Mouse (Mus musculus): ENCODE results near the gene Dchs2. TPM values are rescaled to one million over a fixed set of nuclear protein-coding genes. Genes with fewer than 3 reads are reported as not detected.
A peak's percentile ranks its signal among the peaks of the same experiment; 100 is the strongest.
"Not testable (repeated sequence)": the region's sequence is repeated elsewhere in the genome, so short reads cannot be mapped to it uniquely, and the experiment has no call there.

The Dchs2 gene
- 1 to 10 TPM; 5.3 to 7.7 TPM for total RNA-seq (2021)

DNA sequence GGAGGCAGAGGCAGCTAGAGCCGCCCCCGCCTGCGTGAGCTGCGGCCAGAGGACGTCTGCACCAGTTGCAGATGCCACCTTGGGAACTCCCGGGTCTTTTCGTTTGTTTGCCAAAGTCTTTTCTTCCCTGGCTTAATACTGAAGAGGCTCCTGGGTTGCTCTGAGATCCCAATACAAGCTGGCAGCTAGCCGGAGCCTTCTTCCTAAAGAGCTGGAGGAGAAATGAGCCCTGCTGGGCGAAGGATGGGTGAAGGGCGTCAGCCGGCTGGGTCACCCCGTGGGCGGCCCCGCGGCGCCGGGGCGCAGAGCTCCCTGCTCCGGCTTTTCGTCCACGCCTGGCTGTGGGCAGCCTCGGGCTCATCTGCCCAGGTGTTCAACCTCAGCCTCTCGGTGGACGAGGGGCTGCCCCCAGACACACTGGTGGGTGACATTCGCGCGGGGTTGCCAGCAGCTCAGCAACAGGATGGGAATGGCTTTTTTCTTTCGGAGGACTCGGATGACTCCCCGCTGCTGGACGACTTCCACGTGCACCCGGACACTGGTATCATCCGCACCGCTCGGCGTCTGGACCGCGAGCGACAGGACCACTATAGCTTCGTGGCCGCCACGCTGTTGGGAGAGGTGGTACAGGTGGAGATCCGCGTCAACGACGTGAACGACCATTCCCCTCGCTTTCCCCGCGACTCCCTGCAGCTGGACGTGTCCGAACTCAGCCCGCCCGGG lies at the start of gene Dchs2:
Dchs2 (plus strand) TSS at position 223 of the 723 bp plus-strand sequence.
- DNase-seq: peak; percentile 11
- intact Hi-C loops (cut with DNase I): no loop called here

- intact Hi-C loops (cut with DNase I): no loop called here
- DNase-seq: peak; percentile 61
Measured at GRCm38 (mm10) chr3:83080567-83081055, 47.1 kb upstream of the Dchs2 start.

- intact Hi-C loops (cut with DNase I): no loop called here
- no peak for DNase-seq
Measured at GRCm38 (mm10) chr3:83097586-83097985, 30.2 kb upstream of the Dchs2 start.

DNA sequence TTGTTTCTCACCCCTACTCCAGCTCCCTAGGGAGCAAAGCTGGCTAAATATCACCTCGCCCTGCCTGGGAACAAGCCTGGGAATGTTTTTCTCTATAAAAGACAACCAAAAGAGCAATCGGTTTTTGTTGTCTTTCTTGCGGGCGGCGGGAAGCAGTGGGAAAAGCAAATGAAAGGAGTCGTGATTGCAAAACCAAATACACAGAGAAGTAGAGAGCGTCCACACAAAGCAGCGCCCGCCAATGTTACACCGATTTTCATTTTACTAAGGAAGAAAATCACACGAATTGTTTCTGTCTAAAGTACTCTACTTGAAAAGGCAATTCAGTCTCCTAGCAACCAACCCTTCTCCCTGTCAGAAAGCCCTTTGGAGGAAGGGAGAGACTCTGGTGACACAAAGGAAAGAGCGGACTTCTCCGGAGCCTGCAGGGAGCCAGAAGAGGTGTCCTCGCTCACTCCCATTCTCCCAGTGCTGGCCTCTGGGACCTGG lies 29.2 kb upstream of the Dchs2 start:
- intact Hi-C loops (cut with DNase I): no loop called here
- DNase-seq: no peak

DNA sequence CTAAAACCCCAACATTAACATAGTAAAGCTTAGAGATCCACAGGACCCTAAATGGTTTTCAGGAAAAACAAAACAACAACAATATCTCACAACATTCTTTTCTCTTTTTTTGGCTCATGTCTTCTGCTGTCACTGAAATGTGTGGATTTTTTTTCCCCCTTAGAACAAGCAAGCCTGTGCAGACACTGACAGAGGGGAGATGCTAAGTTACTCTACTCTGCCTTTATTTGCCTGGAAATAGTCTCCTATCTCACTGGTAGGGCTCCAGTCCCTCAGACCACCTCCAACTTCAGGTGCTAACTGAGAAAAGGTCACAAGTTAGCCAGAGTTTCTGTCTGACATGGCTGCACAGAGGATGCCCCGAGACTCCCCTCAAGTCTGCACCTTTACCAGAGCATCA lies 28.6 kb upstream of the Dchs2 start:
- intact Hi-C loops (cut with DNase I): no loop called here

GRCm38 (mm10) chr3:83099651-83100050 lies 28.1 kb upstream of the Dchs2 start:
- DNase-seq: no peak
- intact Hi-C loops (cut with DNase I): no loop called here

More for the DNA sequence above, 28.6 kb upstream of the Dchs2 start:
- no peak for DNase-seq

DNA sequence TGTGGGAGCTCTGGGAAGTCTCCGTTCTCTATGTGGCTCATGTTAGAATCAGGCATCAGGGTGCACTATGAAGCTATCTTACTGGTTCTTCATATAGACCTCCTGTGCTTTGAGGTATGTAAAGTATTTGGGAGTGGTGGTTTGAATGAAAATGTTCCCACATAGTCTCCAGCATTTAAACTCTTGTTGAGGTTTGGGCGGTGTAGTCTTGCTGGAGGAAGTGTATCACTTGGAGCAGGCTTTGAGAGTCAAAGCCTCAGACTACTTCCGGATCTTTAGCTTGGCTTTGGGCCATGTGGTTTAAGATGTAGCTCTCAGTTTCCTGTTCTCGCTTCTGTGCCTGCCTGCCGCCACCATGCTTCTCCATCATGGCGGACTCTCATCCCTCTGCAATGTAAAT lies 25.5 kb upstream of the Dchs2 start:
- no peak for DNase-seq
- intact Hi-C loops (cut with DNase I): no loop called here

- intact Hi-C loops (cut with DNase I): loop anchor here (5.0 to 10.0 kb wide), 2 partner anchors 115 to 162 kb away; no protein-coding TSS in a partner anchor
- DNase-seq: no peak
Measured at GRCm38 (mm10) chr3:83110163-83110562, 17.6 kb upstream of the Dchs2 start.

DNA sequence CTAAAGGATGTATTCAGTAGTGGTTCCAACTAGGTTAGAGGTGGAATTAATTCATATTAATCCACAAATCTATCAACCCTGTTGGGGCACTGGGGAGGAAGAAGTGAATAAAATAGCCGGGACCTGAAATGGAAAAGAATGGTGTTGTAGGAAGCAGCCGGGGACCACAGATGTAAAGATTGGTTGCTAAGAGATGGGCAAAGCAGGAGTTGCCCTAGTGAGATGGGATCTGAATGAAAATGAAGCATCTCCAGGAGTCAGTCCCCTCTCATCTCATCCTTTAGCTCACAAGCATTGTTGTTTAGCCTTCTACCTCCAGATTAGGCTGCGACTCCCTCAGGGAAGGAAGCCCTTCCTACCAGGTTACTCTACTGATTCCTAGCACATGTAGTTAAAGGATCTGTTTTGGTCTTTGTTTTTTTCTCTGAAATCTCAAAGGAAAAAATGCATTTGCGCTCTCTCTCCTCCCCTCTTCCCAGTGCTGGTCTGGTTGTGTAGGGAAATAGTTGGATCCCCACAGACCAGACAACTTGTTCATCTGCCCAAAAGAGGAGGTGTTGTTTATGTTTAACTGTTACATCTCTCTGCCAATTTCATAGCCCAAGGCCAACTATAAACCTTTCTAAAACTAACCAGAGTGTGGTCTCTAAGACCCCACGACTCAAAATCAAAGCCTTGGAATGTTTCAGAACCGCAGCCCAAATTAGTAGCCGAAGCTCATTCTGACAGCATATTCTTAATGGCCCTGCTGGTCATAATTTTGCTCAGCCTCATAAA lies 16.1 kb upstream of the Dchs2 start:
- DNase-seq: no peak
- intact Hi-C loops (cut with DNase I): loop anchor here (5.0 to 10.0 kb wide), 2 partner anchors 113 to 161 kb away; no protein-coding TSS in a partner anchor

DNA sequence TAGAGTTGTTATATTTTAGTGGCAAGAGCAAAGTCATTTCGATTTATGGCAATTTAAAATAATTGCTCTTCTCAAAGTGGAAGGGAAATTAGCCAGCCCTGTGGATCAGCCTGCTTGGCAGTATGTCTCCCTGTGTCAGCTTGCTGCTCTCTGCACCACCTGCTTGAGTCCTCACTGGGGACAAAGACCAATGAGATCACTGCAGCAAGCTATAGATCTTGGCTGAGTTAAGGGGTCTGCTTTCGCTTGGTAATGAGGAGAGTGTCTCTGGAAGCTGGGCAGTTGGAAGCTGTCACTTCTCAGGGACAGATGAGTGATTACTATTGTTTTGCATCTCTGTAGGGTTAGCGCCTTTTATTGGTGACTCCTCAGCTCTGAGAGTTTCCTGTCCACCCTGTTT lies 14.9 kb upstream of the Dchs2 start:
- intact Hi-C loops (cut with DNase I): loop anchor here (5.0 to 10.0 kb wide), 2 partner anchors 112 to 159 kb away; no protein-coding TSS in a partner anchor
- DNase-seq: no peak

DNA sequence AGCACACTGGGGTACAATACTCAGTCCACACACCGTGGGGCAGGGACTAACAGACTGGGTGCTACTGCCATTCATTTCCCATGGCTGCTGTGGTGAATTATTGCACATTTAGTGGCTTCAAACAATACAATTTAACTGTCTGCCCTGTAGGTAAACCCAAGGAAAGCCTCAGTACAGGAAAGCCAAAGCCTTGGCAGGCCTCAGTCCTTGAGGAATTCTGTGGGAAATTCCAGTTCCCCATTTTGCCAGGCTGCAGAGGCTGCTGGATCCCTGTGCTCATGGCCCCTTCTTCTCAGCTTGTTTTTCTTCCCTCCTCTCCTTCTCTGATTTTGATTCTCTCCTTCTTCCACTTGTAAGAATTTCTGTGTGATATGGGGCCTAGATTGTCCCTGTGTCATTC lies 12.8 kb upstream of the Dchs2 start:
- intact Hi-C loops (cut with DNase I): loop anchor here (5.0 to 10.0 kb wide), 2 partner anchors 110 to 157 kb away; no protein-coding TSS in a partner anchor

DNA sequence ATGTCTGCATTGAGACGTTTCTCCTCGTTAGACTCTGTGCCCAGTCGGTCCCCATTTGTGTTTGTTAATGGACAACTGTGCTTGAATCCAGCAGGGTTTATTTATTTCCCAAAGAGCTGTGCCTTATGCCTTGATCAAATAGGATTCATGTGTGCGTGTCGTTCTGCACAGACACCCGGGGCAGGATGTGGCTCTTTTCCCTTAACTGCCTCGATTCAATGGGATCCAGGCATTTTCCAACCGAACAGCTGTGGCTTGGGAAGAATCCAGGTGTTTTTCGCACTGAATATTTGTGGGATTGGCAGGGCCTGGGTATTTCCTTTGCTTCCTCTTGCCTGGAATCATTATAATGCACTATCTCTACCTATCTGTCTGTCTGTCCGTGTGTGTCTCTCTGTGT lies 10.2 kb upstream of the Dchs2 start:
- DNase-seq: no peak
- intact Hi-C loops (cut with DNase I): loop anchor here (10.0 kb wide), 1 partner anchor 107 kb away; no protein-coding TSS in a partner anchor

More for the DNA sequence above, 12.8 kb upstream of the Dchs2 start:
- no peak for DNase-seq

DNA sequence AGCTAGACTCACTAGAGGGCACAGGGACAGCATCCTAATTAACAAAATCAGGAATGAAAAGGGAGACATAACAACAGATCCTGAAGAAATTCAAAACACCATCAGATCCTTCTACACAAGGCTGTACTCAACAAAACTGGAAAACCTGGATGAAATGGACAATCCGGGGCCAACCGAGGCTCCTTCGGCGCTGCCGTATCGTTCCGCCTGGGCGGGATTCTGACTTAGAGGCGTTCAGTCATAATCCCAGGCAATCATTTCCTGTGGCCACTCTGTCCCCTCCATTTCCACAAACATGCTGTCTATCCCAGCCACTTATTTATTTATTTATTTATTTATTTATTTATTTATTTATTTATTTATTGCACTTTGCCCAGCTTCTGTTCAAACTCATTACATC lies 3.8 kb upstream of the Dchs2 start:
- intact Hi-C loops (cut with DNase I); DNase-seq: not testable (repeated sequence)

DNA sequence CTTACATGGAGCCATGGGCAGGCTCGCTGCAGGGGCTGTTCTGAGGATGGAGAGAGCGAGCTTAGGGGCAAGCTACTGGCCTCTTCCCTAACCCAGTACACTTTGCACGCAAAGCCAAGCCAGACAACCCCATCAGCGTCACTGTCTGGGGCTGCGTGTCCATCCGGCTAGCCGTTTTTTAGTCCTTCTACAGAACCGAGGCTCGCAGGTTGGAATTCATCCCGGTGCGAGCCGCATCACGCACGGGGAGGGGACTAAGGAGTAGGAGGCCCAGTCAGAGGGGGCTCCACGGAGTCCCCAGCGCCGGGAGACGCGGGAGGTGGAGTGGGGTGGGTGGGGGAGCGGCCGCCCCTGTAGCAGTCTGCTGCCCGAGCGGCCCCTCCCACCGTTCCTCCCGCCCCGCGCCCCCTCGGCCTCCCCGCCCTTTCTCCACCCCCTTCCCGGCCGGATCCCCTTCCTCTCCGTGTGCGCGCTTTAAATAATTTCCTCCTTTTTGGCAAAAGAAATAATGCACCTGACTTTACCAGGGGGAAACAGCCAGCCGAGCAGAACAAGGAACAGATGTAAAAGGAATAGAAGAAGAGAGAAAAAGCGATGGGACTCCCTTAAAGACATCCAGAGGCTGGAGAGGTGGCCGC lies 541 bp upstream of the Dchs2 start:
- intact Hi-C loops (cut with DNase I): no loop called here

GRCm38 (mm10) chr3:83128449-83128922 lies 738 bp downstream of the Dchs2 start:
- intact Hi-C loops (cut with DNase I): no loop called here
- peak; percentile 10 for DNase-seq

More for the DNA sequence above, 541 bp upstream of the Dchs2 start:
- peak; percentile 28 for DNase-seq

DNA sequence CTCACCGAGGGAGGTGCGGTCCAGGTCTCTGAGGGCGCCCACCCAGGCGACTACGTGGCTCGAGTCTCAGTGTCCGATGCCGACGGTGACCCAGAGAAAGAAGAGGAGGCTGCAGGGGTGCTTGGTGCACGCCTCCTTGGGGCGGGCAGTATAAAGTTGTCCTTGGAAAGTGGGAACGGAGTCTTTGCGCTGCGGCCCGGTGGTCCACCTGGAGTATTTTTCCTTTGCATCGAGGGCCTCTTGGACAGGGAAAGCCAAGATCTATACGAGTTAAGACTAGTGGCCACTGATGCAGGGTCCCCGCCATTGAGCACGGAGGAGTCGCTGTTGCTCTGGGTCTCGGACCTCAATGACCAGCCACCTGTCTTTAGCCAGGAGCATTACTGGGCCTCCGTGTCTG lies 1.4 kb downstream of the Dchs2 start:
- no peak for DNase-seq
- intact Hi-C loops (cut with DNase I): no loop called here

- DNase-seq: no peak
- intact Hi-C loops (cut with DNase I): no loop called here
Measured at GRCm38 (mm10) chr3:83136413-83136812, 8.7 kb downstream of the Dchs2 start.

- intact Hi-C loops (cut with DNase I): no loop called here
- no peak for DNase-seq
Measured at GRCm38 (mm10) chr3:83138820-83139219, 11.1 kb downstream of the Dchs2 start.

GRCm38 (mm10) chr3:83145610-83146009 lies 17.9 kb downstream of the Dchs2 start:
- intact Hi-C loops (cut with DNase I): no loop called here
- no peak for DNase-seq

DNA sequence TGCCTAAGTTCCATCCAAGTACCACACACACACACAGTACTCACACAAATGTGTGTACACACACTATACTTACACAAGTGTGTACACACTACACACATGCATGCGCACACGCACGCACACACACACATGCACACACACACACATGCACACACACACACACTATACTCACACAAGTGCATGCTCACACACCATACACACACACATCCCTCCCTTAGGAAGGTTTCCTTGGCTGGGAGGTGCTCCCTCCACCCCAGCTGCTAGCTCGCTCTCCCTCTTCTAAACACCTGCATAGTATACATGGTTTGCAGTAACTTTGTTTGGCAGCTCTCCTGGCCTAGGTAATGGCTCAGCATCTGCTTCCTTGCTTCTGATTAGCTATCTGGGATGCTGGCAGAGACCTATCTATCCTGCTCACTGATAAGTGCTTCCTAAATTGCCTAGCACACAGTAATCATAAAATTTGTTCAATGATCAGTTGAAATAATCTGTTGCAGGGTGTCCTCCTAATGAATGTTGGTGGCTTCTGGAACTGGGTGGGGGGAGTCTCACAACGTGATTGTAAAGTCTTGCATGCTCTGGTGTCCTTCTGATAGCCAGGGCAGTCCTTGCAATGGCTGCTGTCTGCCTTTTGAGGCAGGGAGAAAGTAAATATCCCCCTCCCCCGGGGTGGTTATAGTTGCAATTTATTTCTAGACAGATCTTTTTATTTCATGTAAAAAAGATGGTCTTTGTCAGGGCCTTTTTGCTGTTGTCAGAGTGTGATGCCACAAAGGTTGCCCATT lies 19.7 kb downstream of the Dchs2 start:
- intact Hi-C loops (cut with DNase I): no loop called here
- no peak for DNase-seq

Measured in left cerebral cortex, postnatal 4 days (tissue).